Comparison of ENCODE assay signal across 19 mouse cellular contexts in genomic region chr2:44976484-44976883, GRCm38 (mm10). TPM values are rescaled to one million over a fixed set of nuclear protein-coding genes. Genes with fewer than 3 reads are reported as not detected.
A peak's percentile ranks its signal among the peaks of the same experiment; 100 is the strongest.
DNase-seq lines count a peak whose midpoint lies in the region; ATAC-seq and TF ChIP-seq lines count a peak whose summit lies in the region.
"Had no signal": no experiment of that assay in that cellular context is flagged by ENCODE, and none has a peak within 500 bp of the region (broad histone marks: within the 10 kb centered on the region; RNA-seq: fewer than 3 reads in every experiment).

No protein-coding gene starts in this region.

- H3K9me3 ChIP-seq in hindbrain, embryonic 10.5 days, result no peaks in the 10 kb centered on the region
- peaks cover 4% of the 10 kb centered on the region; the same call in 1 of the 2 replicates for H3K9me3 ChIP-seq in hindbrain, embryonic 14.5 days (ENCODE audit: control insufficient read depth, low read length)
- no peaks in the 10 kb centered on the region for H3K9me3 ChIP-seq in hindbrain, embryonic 16.5 days (ENCODE audit: control insufficient read depth, low read length)
- H3K9me3 ChIP-seq: forebrain, embryonic 10.5 days; heart, embryonic 15.5 days; midbrain, embryonic 10.5 days; neural tube, embryonic 15.5 days had no signal

- H3K27ac ChIP-seq in hindbrain, embryonic 10.5 days, result peak overlapping the region; percentile 26; the same call in 1 of the 2 replicates
- no peak overlapping the region for H3K27ac ChIP-seq in hindbrain, embryonic 14.5 days
- H3K27ac ChIP-seq in embryonic fibroblast, embryonic 13.5 days (ENCODE audit: insufficient read depth, low read length), result peak overlapping the region; percentile 90
- no peak overlapping the region for H3K27ac ChIP-seq in hindbrain, embryonic 16.5 days (ENCODE audit: low read depth, low read length)
- H3K27ac ChIP-seq: forebrain, embryonic 10.5 days; heart, embryonic 15.5 days; hindbrain, postnatal 0 days; midbrain, embryonic 10.5 days; neural tube, embryonic 15.5 days had no signal

- no peak for DNase-seq in hindbrain, embryonic 10.5 days (ENCODE audit: low spot score)
- no peak for DNase-seq in hindbrain, embryonic 14.5 days (ENCODE audit: low spot score)
- DNase-seq in 3T3-L1 (ENCODE audit: low read depth, low spot score) (peak; percentile 86), 416B (ENCODE audit: low read depth) (peak; percentile 42)
- DNase-seq in frontal cortex, postnatal 36 days (ENCODE audit: low spot score in 2 of 2), result no peak
- no peak for DNase-seq in cerebellum, adult 9-11 months
- DNase-seq: cerebellum, adult 2 months; kidney, adult 8-10 months; liver; lung, adult 2 months; retina, postnatal 1 day; thymus, postnatal 36 days had no signal

- TF ChIP-seq POLR2A in embryonic fibroblast, embryonic 13.5 days (IDR thresholded peaks at IDR 0.05; ENCODE audit: low read depth, low read length), result no peak

- H3K4me2 ChIP-seq in hindbrain, embryonic 14.5 days (replicated peaks), result no peak overlapping the region
- no peak overlapping the region for H3K4me2 ChIP-seq in hindbrain, embryonic 16.5 days (ENCODE audit: low read length)
- H3K4me2 ChIP-seq: heart, embryonic 15.5 days; neural tube, embryonic 15.5 days had no signal

- ATAC-seq in hindbrain, embryonic 14.5 days (ENCODE audit: low FRiP score), result no peak
- ATAC-seq in hindbrain, embryonic 16.5 days, result no peak
- ATAC-seq: hindbrain, postnatal 0 days had no signal

- H3K27me3 ChIP-seq in hindbrain, embryonic 10.5 days (ENCODE audit: insufficient read depth, poor library complexity, severe bottlenecking), result no peaks in the 10 kb centered on the region
- H3K27me3 ChIP-seq in hindbrain, embryonic 14.5 days (ENCODE audit: control insufficient read depth, insufficient read depth, low read length), result no peaks in the 10 kb centered on the region
- no peaks in the 10 kb centered on the region for H3K27me3 ChIP-seq in hindbrain, embryonic 16.5 days (replicated peaks; ENCODE audit: control insufficient read depth, insufficient read depth, low read length)
- H3K27me3 ChIP-seq: heart, embryonic 15.5 days; neural tube, embryonic 15.5 days had no signal

- no peak for TF ChIP-seq CTCF in embryonic fibroblast, embryonic 13.5 days (IDR thresholded peaks at IDR 0.05; ENCODE audit: borderline replicate concordance, insufficient read depth, low read length)

- H3K4me1 ChIP-seq in hindbrain, embryonic 10.5 days (replicated peaks), result peaks cover 22% of the 10 kb centered on the region
- peaks cover 13% of the 10 kb centered on the region for H3K4me1 ChIP-seq in hindbrain, embryonic 14.5 days (replicated peaks; ENCODE audit: control insufficient read depth, insufficient read depth, low read length)
- peaks cover 6% of the 10 kb centered on the region for H3K4me1 ChIP-seq in embryonic fibroblast, embryonic 13.5 days (ENCODE audit: control insufficient read depth, insufficient read depth, low read length)
- H3K4me1 ChIP-seq in hindbrain, embryonic 16.5 days (ENCODE audit: control insufficient read depth, insufficient read depth, low read depth, low read length), result peaks cover 4% of the 10 kb centered on the region

- H3K9ac ChIP-seq in hindbrain, embryonic 14.5 days, result no peak overlapping the region
- H3K9ac ChIP-seq in hindbrain, embryonic 16.5 days (ENCODE audit: low read depth, low read length), result no peak overlapping the region
- H3K9ac ChIP-seq: heart, embryonic 15.5 days; neural tube, embryonic 15.5 days had no signal

- no peaks in the 10 kb centered on the region for H3K36me3 ChIP-seq in hindbrain, embryonic 10.5 days
- H3K36me3 ChIP-seq in hindbrain, embryonic 14.5 days (replicated peaks; ENCODE audit: control insufficient read depth, insufficient read depth), result no peaks in the 10 kb centered on the region
- no peaks in the 10 kb centered on the region for H3K36me3 ChIP-seq in hindbrain, embryonic 16.5 days (ENCODE audit: control insufficient read depth, insufficient read depth, low read length)
- H3K36me3 ChIP-seq: forebrain, embryonic 10.5 days; heart, embryonic 15.5 days; midbrain, embryonic 10.5 days; neural tube, embryonic 15.5 days had no signal

- H3K4me3 ChIP-seq in hindbrain, embryonic 10.5 days, result no peak overlapping the region
- no peak overlapping the region for H3K4me3 ChIP-seq in hindbrain, embryonic 14.5 days (replicated peaks; ENCODE audit: low read length)
- H3K4me3 ChIP-seq in embryonic fibroblast, embryonic 13.5 days (ENCODE audit: insufficient read depth, low read length), result no peak overlapping the region
- H3K4me3 ChIP-seq in hindbrain, embryonic 16.5 days (ENCODE audit: low read length), result no peak overlapping the region
- H3K4me3 ChIP-seq: forebrain, embryonic 10.5 days; heart, embryonic 15.5 days; midbrain, embryonic 10.5 days; neural tube, embryonic 15.5 days had no signal

- WGBS in hindbrain, embryonic 10.5 days, result 53% methylated on average over 4 of the region's 4 CpGs
- WGBS in hindbrain, embryonic 14.5 days, result 59% methylated on average over 4 of the region's 4 CpGs
- WGBS in hindbrain, embryonic 16.5 days, result 48% methylated on average over 4 of the region's 4 CpGs

RNA-seq across cellular contexts. Expression of gene Gtdc1, which starts 49.0 kb away (rescaled TPM):
- 10.1 and 13.0 TPM in 2 replicates for polyA plus RNA-seq in hindbrain, embryonic 10.5 days (2016; fragmentation: Nextera tagmentation; extraction: Ambion mirVana)
- polyA plus RNA-seq in hindbrain, embryonic 14.5 days (2014; fragmentation: Nextera tagmentation; extraction: Ambion mirVana), result 23.0 and 23.7 TPM in 2 replicates
- polyA plus RNA-seq in embryonic fibroblast, embryonic 13.5 days (2011; ENCODE audit: insufficient read length, low read depth, missing spikeins), result 16.6 and 28.9 TPM in 2 replicates
- 18.2 and 21.6 TPM in 2 replicates for polyA plus RNA-seq in hindbrain, embryonic 16.5 days (2015; fragmentation: Nextera tagmentation; extraction: Ambion mirVana)

Comparison
In these comparisons a context has a peak if more than half of its experiments do, and no peak if none do; other contexts are left out.
1. H3K27ac ChIP-seq: peak in hindbrain, embryonic 10.5 days (single experiment) and embryonic fibroblast, embryonic 13.5 days (single experiment); none in hindbrain, embryonic 14.5 days (single experiment) and hindbrain, embryonic 16.5 days (single experiment).
2. DNase-seq: peak in 3T3-L1 (single experiment) and 416B (single experiment); none in hindbrain, embryonic 10.5 days (single experiment), hindbrain, embryonic 14.5 days (single experiment), frontal cortex, postnatal 36 days (0 of 2) and cerebellum, adult 9-11 months (single experiment).